Mouse (Mus musculus) heart, postnatal 0 days (tissue): Measurements from ENCODE around the gene Pcgf1.

Source experiments
- CTCF ChIP-seq: IDR thresholded peaks from 2 replicates; pipeline ENCODE4 v1.5.1; 2016; ENCODE audit warnings: antibody characterized with exemption, control low read depth, low read depth
- EP300 ChIP-seq: IDR thresholded peaks from 2 replicates; pipeline ENCODE4 v1.6.1; 2016; ENCODE audit warnings: antibody characterized with exemption, low read depth

- no peak for TF ChIP-seq CTCF
- no peak for TF ChIP-seq EP300
Observed at GRCm38 (mm10) chr6:83122961-83123360, 45.3 kb downstream of the Pcgf1 start.
